Mouse (Mus musculus): ENCODE measurements at regions not wholly inside any gene's neighbourhood (a gene's known extent, or its start where the extent isn't known, plus 50 kb on each side); places are given as distances from the start of the nearest gene placed in this dataset.

DNA sequence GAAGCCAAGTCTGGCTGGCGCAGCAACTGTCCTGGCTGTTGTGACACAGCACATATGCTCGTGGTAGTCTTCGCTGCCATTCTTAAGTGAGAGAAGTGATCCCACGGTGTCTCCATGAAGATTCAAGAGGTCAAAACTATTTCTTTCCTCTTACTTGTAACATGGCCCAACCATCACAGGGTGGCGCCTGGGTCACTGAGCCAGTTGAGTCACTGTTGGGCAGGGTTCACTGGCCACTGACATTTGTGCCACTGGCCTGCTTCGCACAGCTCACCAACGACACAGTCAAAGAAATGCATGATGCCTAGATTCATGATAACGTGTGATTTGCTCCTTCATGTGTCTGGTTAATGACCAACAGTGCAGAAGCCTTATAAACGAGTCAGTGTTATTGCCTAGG, 179.9 kb downstream of the Cdca7 start:
- TF ChIP-seq CTCF (IDR thresholded peaks at IDR 0.05; ENCODE audit: low read depth) (peak; percentile 40), EP300 (IDR thresholded peaks at IDR 0.05; ENCODE audit: low read depth) (no peak)

All from heart, postnatal 0 days (tissue).